14 mouse cellular contexts compared by ENCODE assay signal in the genomic region with DNA sequence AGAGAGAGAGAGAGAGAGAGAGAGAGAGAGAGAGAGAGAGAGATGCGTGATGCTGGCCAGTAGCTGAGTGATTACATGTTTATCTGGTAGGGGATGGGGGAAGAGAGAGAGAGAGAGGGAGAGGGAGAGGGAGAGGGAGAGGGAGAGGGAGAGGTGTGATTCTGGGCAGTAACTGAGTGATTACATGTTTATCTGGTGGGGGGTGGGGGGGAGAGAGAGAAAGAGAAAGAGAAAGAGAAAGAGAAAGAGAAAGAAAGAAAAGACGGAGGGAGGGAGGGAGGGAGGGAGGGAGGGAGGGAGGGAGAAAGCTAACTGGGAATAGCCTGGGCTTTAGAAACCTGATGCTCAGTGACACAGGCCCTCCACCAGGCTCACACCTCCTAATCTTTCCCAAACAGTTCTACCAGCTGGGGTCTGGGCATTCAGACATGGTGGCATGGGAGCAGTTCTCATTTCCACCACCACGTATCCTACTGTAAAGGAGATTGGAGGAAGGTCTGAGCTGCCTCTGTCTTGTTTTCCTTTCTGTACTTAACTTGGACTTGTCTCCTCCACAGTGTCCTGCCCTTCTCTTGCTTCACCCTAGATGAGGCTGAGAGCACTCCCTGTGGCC.
DNase-seq lines count a peak whose midpoint lies in the region; ATAC-seq and TF ChIP-seq lines count a peak whose summit lies in the region.
"Had no signal": no experiment of that assay in that cellular context is flagged by ENCODE, and none has a peak within 500 bp of the region (broad histone marks: within the 10 kb centered on the region; RNA-seq: fewer than 3 reads in every experiment).

No protein-coding gene starts in this region.

- TF ChIP-seq CTCF in lung, postnatal 0 days (IDR thresholded peaks at IDR 0.05) = no peak

- no peak overlapping the region for H3K27ac ChIP-seq in lung, postnatal 0 days (ENCODE audit: low read length)
- H3K27ac ChIP-seq: forebrain, embryonic 12.5 days; liver, embryonic 12.5 days had no signal

- peak; percentile 6 to 14 for DNase-seq in heart, adult 9 months (ENCODE audit: low spot score in 2 of 2)
- no peak for DNase-seq in heart, postnatal 4 days
- DNase-seq in lung, postnatal 0 days (ENCODE audit: low spot score) = peak; percentile 30
- DNase-seq in lung, postnatal 25 days (ENCODE audit: low spot score) = no peak
- peak; percentile 38 for DNase-seq in skeletal muscle tissue, adult 2 months (ENCODE audit: low read depth, low spot score)
- DNase-seq in cerebellum, adult 18-20 months = no peak
- DNase-seq: adrenal gland, postnatal 10 days; kidney, postnatal 14 days; layer of hippocampus, adult 9-11 months; thymus, postnatal 14 days had no signal

- no peaks in the 10 kb centered on the region for H3K9me3 ChIP-seq in lung, postnatal 0 days (ENCODE audit: low read length)
- H3K9me3 ChIP-seq: forebrain, embryonic 12.5 days; liver, embryonic 12.5 days had no signal

- H3K4me3 ChIP-seq in lung, postnatal 0 days (ENCODE audit: low read depth, low read length) = no peak overlapping the region
- H3K4me3 ChIP-seq: forebrain, embryonic 12.5 days; liver, embryonic 12.5 days had no signal

- ATAC-seq in lung, postnatal 0 days = peak; percentile 26
- peak; percentile 62 for ATAC-seq in common myeloid progenitor, adult 5-6 weeks (replicated peaks; ENCODE audit: low read depth, poor library complexity, severe bottlenecking)
- ATAC-seq: liver, embryonic 12.5 days; Patski had no signal

- no peaks in the 10 kb centered on the region for H3K4me1 ChIP-seq in lung, postnatal 0 days (ENCODE audit: insufficient read depth, low read depth, low read length)
- H3K4me1 ChIP-seq: forebrain, embryonic 12.5 days; liver, embryonic 12.5 days had no signal

- peaks cover 3% of the 10 kb centered on the region; the same call in 1 of the 2 replicates for H3K36me3 ChIP-seq in lung, postnatal 0 days (ENCODE audit: insufficient read depth, low read length)

- no peak overlapping the region for H3K4me2 ChIP-seq in lung, postnatal 0 days (replicated peaks; ENCODE audit: low read depth, low read length)
- H3K4me2 ChIP-seq: forebrain, embryonic 12.5 days; liver, embryonic 12.5 days had no signal

- 65% methylated on average over 2 of the region's 3 CpGs for WGBS in lung, postnatal 0 days

- no peaks in the 10 kb centered on the region for H3K27me3 ChIP-seq in lung, postnatal 0 days (replicated peaks; ENCODE audit: insufficient read depth, low read length)
- H3K27me3 ChIP-seq: forebrain, embryonic 12.5 days; liver, embryonic 12.5 days; Patski had no signal

- TF ChIP-seq EP300 in lung, postnatal 0 days (IDR thresholded peaks at IDR 0.05) = no peak

- H3K9ac ChIP-seq in lung, postnatal 0 days (replicated peaks; ENCODE audit: low read depth) = no peak overlapping the region
- H3K9ac ChIP-seq: forebrain, embryonic 12.5 days; liver, embryonic 12.5 days had no signal

Comparison
In these comparisons a context has a peak if more than half of its experiments do, and no peak if none do; other contexts are left out.
1. DNase-seq: peak in heart, adult 9 months (2 of 2), lung, postnatal 0 days (single experiment) and skeletal muscle tissue, adult 2 months (single experiment); none in heart, postnatal 4 days (single experiment), lung, postnatal 25 days (single experiment) and cerebellum, adult 18-20 months (0 of 2).